ENCODE assay signal across 30 mouse cellular contexts in genomic region chr12:28734271-28734670, GRCm38 (mm10).
"Had no signal": no experiment of that assay in that cellular context is flagged by ENCODE, and none has a peak within 500 bp of the region (broad histone marks: within the 10 kb centered on the region; RNA-seq: fewer than 3 reads in every experiment).

No protein-coding gene starts in this region.

- H3K4me1 ChIP-seq: heart, embryonic 12.5 days; heart, embryonic 13.5 days; heart, embryonic 15.5 days; hindbrain, embryonic 10.5 days; hindbrain, embryonic 12.5 days; hindbrain, embryonic 13.5 days; hindbrain, embryonic 15.5 days; intestine, embryonic 15.5 days; kidney, embryonic 15.5 days had no signal

- DNase-seq: heart, postnatal 10 days; heart, postnatal 14 days; heart, postnatal 36 days; heart, postnatal 4 days; kidney, adult 11 months; kidney, adult 18-20 months; kidney, adult 2 months; kidney, adult 8-10 months; kidney, adult 9 months; kidney, postnatal 10 days; kidney, postnatal 14 days; kidney, postnatal 25 days; kidney, postnatal 36 days; kidney, postnatal 4 days; layer of hippocampus, adult 9-11 months; layer of hippocampus, postnatal 36 days had no signal

- H3K9me3 ChIP-seq: heart, embryonic 13.5 days; heart, embryonic 15.5 days; hindbrain, embryonic 13.5 days; hindbrain, embryonic 15.5 days; intestine, embryonic 15.5 days; kidney, embryonic 15.5 days had no signal

- H3K27ac ChIP-seq: heart, embryonic 13.5 days; heart, embryonic 15.5 days; hindbrain, embryonic 10.5 days; hindbrain, embryonic 12.5 days; hindbrain, embryonic 13.5 days; hindbrain, embryonic 14.5 days; hindbrain, embryonic 15.5 days; hindbrain, postnatal 0 days; intestine, embryonic 15.5 days; kidney, embryonic 15.5 days; kidney, postnatal 0 days; layer of hippocampus, adult 2 months; left cerebral cortex, adult 2 months had no signal

- H3K9ac ChIP-seq: heart, embryonic 12.5 days; heart, embryonic 13.5 days; heart, embryonic 15.5 days; hindbrain, embryonic 12.5 days; hindbrain, embryonic 13.5 days; hindbrain, embryonic 14.5 days; hindbrain, embryonic 15.5 days; intestine, embryonic 15.5 days; kidney, embryonic 15.5 days had no signal

- H3K4me3 ChIP-seq: heart, embryonic 12.5 days; heart, embryonic 13.5 days; heart, embryonic 15.5 days; hindbrain, embryonic 10.5 days; hindbrain, embryonic 12.5 days; hindbrain, embryonic 13.5 days; hindbrain, embryonic 15.5 days; intestine, embryonic 15.5 days; kidney, embryonic 15.5 days; layer of hippocampus, adult 2 months; left cerebral cortex, adult 2 months had no signal
